Mouse (Mus musculus) Patski (cell line): Measurements from ENCODE around the gene Grem2. TPM values are rescaled to one million over a fixed set of nuclear protein-coding genes. Genes with fewer than 3 reads are reported as not detected.

Experiments
- ATAC-seq: fragments of 100-300 bp; one replicate; pipeline ENCODE4 v1.8.0; 2021
- CTCF ChIA-PET: fragments of 350-600 bp; sonication (Branson Sonifier 250); formaldehyde crosslinking; loops from one replicate; lab custom pipeline; 2022; ENCODE audit warnings: inconsistent platforms; lab: Charles Lee
- POLR2A ChIA-PET: fragments of 350-600 bp; sonication (Branson Sonifier 250); formaldehyde crosslinking; loops from one replicate; lab custom pipeline; 2022; ENCODE audit warnings: antibody characterized with exemption, inconsistent platforms; lab: Charles Lee
- DNase-seq: peaks from one replicate; pipeline ENCODE4 v3.0.0-alpha.2; 2011; ENCODE audit warnings: low read depth, low spot score
- H3K27me3 ChIP-seq: fragments of 371-371 bp; one replicate; pipeline ENCODE4 v1.5.1; 2021
- CTCF ChIP-seq: fragments of 100-300 bp; IDR thresholded peaks from one replicate; pipeline ENCODE4 v1.5.1; 2021
- in situ Hi-C: fragments of 300-500 bp; cut with MboI; formaldehyde crosslinking; loops from 3 replicates; pipeline ENCODE4 v1.11.1; 2018; ENCODE audit warnings: low pct_unique_long_range_greater_than_20kb, mixed read lengths
- polyA plus RNA-seq: library from polyadenylated mRNA; unstranded; gene quantifications from one replicate; pipeline ENCODE4 v1.2.3, GENCODE M21; 2021

The Grem2 gene
- polyA plus RNA-seq, 1 experiment from 2014 or later = not detected

DNA sequence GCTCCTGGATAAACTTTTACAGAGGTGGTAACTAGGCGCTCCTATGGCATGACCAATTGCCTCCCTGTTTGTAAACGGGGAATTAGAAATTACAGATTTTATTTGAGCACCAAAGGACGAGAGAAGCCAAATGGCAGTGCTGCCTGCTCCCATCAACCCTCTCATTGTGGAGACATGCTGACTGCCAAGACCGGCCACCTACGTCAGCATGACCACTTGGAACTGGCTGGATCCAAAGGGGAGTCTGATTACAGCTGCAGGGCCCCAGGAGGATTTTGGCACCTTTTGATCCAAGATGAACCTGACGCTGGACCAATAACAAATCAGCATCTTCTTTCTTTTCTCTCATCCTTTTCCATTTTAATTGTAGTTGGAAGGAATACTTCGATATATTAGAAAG lies 29.1 kb downstream of the Grem2 start:
- ATAC-seq (no peak), DNase-seq (no peak)
- POLR2A ChIA-PET = no interaction called here
- in situ Hi-C loops = no loop called here
- CTCF ChIA-PET = no interaction called here
- no peaks in the 10 kb centered on the region for H3K27me3 ChIP-seq
- TF ChIP-seq CTCF = no peak

DNA sequence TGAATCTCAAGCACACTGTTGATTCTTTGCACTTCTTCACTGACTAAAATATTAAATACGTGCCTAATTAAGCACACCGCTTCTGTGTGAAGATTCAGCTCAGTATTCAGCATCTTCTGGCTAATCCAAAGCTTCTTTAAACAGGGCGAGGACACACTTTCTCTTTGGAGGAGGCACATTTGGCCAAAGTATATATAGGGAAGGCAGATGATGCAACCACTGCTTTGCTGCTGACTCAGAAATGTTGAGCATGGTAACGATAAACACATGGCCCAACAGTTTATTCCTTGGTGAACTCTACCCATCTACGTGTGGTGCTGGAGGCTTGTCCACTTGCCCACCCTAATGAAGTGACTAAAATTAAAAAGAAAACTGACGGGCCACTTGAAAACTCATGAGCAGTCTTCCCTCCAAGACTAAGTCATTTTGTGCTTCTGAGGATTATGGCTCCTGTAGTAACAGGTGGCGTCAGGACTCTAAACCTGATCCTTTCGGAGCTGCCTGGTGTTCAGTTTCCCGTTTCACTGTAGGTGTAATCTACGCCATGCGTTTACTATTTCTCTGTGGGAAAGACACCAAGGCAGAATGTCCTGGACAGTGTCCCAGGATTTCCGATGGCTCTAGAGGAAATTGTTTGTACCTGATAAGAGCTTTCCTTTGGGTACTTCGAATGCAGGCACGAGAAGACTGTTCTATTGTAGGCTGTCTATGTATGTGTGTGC lies 32.8 kb downstream of the Grem2 start:
- ChIA-PET CTCF (no interaction called here), POLR2A (no interaction called here)
- in situ Hi-C loops = no loop called here
- no peaks in the 10 kb centered on the region for H3K27me3 ChIP-seq
- TF ChIP-seq CTCF = no peak
- DNase-seq (no peak), ATAC-seq (no peak)

- DNase-seq = no peak
- TF ChIP-seq CTCF = no peak
- in situ Hi-C loops = no loop called here
- POLR2A ChIA-PET = no interaction called here
- no peak for ATAC-seq
- CTCF ChIA-PET = no interaction called here
- no peaks in the 10 kb centered on the region for H3K27me3 ChIP-seq
These were observed 33.5 kb downstream of the Grem2 start for GRCm38 (mm10) chr1:174888073-174888472.

DNA sequence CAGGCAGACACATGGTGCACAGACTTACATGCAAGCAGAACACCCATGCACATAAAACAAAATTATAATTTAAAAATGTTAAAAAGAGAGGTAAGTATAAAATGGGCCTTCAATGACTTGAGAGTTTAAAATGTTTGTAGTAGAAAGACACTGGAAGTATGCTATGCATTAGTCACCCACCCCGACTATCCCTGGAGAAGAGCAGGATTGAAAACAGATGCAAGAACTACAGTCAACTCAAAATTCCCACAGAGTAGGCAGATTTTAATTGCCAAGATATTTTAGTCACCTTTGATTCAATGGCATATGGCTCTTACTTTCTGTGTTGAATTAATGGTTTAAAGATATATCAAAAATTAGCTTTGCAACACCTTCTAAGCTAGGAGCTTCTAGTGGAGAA lies 39.1 kb downstream of the Grem2 start:
- ATAC-seq (no peak), DNase-seq (no peak)
- no peak for TF ChIP-seq CTCF
- ChIA-PET POLR2A (no interaction called here), CTCF (no interaction called here)
- no peaks in the 10 kb centered on the region for H3K27me3 ChIP-seq
- in situ Hi-C loops = no loop called here

GRCm38 (mm10) chr1:174875173-174875572 lies 46.4 kb downstream of the Grem2 start:
- ChIA-PET POLR2A (no interaction called here), CTCF (no interaction called here)
- ATAC-seq (no peak), DNase-seq (no peak)
- in situ Hi-C loops = no loop called here
- no peaks in the 10 kb centered on the region for H3K27me3 ChIP-seq
- no peak for TF ChIP-seq CTCF

DNA sequence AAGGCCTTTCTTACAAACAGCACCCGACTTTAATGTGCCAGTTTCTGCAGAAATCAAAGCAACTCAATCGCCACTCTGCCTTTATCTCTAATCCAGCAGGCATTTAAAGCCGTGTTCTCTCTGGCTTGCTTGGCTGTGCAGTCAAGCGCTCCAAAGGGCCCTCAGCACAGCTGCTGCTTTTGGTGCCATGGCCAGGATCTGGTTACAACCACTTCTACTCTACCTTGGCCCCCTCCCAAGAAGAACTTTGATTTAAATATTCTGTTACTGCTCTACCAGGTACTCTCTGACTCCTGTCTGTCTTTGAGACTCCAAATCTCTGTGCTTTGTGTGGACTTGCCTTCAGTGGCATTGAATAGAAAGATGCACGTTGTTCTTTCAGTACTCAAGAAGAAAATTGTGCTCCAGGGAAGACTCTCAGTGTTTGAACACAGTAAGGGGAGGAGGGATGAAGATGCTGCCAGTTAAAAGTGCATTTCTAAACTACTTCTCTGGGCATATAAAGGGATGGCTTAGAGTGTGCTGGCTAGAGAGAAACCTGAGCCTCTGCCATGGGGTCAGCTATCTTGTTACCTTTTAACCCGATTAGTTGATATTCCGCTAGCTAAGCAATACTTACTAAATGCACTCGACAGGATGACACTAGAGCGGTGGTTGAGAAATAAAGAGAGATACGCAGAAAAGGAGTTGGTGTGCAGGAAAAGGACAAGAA lies 61.1 kb downstream of the Grem2 start:
- no peaks in the 10 kb centered on the region for H3K27me3 ChIP-seq
- no peak for TF ChIP-seq CTCF
- ChIA-PET POLR2A (no interaction called here), CTCF (no interaction called here)
- ATAC-seq = no peak
- in situ Hi-C loops = no loop called here
- no peak for DNase-seq

- ChIA-PET POLR2A (no interaction called here), CTCF (no interaction called here)
- no peak for TF ChIP-seq CTCF
- in situ Hi-C loops = no loop called here
- DNase-seq (no peak), ATAC-seq (no peak)
- H3K27me3 ChIP-seq = no peaks in the 10 kb centered on the region
These were observed 65.4 kb downstream of the Grem2 start for GRCm38 (mm10) chr1:174856188-174856587.

GRCm38 (mm10) chr1:174844786-174845185 lies 76.8 kb downstream of the Grem2 start:
- TF ChIP-seq CTCF = no peak
- ATAC-seq (no peak), DNase-seq (no peak)
- no peaks in the 10 kb centered on the region for H3K27me3 ChIP-seq
- ChIA-PET POLR2A (no interaction called here), CTCF (no interaction called here)
- in situ Hi-C loops = no loop called here

DNA sequence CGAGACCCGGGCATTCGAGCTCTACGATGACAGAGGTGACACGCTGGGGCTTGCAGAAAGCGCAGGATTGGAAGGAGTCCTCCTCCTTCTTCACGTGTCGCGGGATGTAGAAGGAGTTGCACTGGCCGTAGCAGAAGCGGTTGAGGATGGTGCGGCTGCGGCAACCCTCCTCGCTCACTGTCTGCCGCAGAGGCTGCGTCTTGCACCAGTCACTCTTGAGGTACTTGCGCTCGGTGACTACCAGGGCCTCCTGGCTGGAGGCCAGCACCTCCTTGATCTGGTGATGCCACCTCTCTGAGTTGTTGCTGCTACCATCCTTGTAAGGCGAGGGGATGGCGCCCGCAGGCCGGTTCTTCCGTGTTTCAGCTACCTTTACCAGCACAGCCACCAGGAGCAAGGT lies 84.8 kb downstream of the Grem2 start:
- ChIA-PET POLR2A (no interaction called here), CTCF (no interaction called here)
- in situ Hi-C loops = no loop called here
- no peaks in the 10 kb centered on the region for H3K27me3 ChIP-seq
- ATAC-seq (no peak), DNase-seq (no peak)
- no peak for TF ChIP-seq CTCF

- no peak for TF ChIP-seq CTCF
- ChIA-PET CTCF (no interaction called here), POLR2A (no interaction called here)
These were observed 95.1 kb downstream of the Grem2 start for GRCm38 (mm10) chr1:174826562-174826961.

DNA sequence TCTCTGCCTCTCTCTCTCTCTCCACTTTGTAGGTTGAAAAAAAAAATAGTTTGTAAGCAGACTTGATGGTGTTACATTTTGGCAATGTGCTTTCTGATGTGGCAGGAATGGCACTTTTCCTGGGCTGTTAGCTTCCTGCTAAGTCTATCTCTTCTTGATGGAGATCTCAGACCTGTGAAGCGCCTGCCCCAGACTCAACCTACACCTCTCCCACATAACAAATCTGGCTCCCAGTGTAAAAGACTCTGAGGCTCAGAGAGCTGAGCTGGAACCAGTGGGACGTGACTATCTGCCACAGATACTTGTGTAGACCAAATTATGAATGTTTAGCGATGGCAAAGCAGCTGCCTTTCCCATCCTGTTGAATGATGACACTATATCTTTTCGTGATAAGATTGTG lies 109.8 kb downstream of the Grem2 start:
- CTCF ChIA-PET = no interaction called here
- POLR2A ChIA-PET = no interaction called here
- DNase-seq (no peak), ATAC-seq (no peak)
- in situ Hi-C loops = no loop called here
- H3K27me3 ChIP-seq = no peaks in the 10 kb centered on the region
- TF ChIP-seq CTCF = no peak

More at GRCm38 (mm10) chr1:174826562-174826961, 95.1 kb downstream of the Grem2 start:
- no peaks in the 10 kb centered on the region for H3K27me3 ChIP-seq
- in situ Hi-C loops = no loop called here
- ATAC-seq = no peak
- DNase-seq = no peak
